Mouse (Mus musculus): ENCODE measurements around the gene Unc119. TPM values are rescaled to one million over a fixed set of nuclear protein-coding genes. Genes with fewer than 3 reads are reported as not detected.
A peak's percentile ranks its signal among the peaks of the same experiment; 100 is the strongest.

The Unc119 gene
- polyA plus RNA-seq, 1 experiment from 2014 or later: 71.7 TPM

GRCm38 (mm10) chr11:78377549-78378159 lies 34.4 kb downstream of the Unc119 start:
- Histone ChIP-seq H3K36me3 (ENCODE audit: control insufficient read depth, insufficient read depth, low read length) (no peaks in the 10 kb centered on the region), H3K4me1 (ENCODE audit: control insufficient read depth, insufficient read depth, low read length) (no peaks in the 10 kb centered on the region), H3K27ac (ENCODE audit: low read depth, low read length) (no peak overlapping the region), H3K4me2 (no peak overlapping the region), H3K9ac (ENCODE audit: low read length) (no peak overlapping the region), H3K27me3 (ENCODE audit: control insufficient read depth, insufficient read depth, low read length) (no peaks in the 10 kb centered on the region), H3K4me3 (ENCODE audit: low read depth, low read length) (no peak overlapping the region), H3K9me3 (ENCODE audit: control insufficient read depth, low read length) (no peaks in the 10 kb centered on the region)
- ATAC-seq (ENCODE audit: low FRiP score) (no peak), DNase-seq (ENCODE audit: low spot score, missing footprints) (no peak)
- WGBS: 60% methylated on average over 11 of the region's 12 CpGs

DNA sequence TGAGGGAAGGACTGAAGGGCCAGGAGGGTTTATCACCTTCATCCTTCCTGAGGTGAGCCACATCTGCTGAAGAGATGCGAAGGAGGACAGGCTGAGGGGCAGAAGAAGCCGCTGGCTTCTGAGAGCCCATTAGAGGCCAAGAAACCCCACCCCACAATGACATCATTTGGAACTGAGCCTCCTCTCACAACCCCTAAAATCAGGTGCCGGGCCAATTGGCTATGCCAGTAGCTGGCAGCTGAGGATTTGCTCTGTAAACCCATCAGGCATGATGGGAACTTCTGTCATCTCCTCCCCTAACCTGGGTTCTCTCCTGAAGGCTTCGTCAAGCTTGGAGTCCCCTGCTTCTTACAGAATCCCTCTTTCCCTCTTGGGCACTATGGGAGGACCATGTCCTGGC lies 37.1 kb downstream of the Unc119 start:
- H3K4me3 ChIP-seq (ENCODE audit: low read depth, low read length): no peak overlapping the region
- H3K9me3 ChIP-seq (ENCODE audit: control insufficient read depth, low read length): no peaks in the 10 kb centered on the region
- H3K4me1 ChIP-seq (ENCODE audit: control insufficient read depth, insufficient read depth, low read length): no peaks in the 10 kb centered on the region
- no peak for ATAC-seq (ENCODE audit: low FRiP score)
- no peaks in the 10 kb centered on the region for H3K27me3 ChIP-seq (ENCODE audit: control insufficient read depth, insufficient read depth, low read length)
- 74% methylated on average over 4 of the region's 4 CpGs for WGBS
- H3K27ac ChIP-seq (ENCODE audit: low read depth, low read length): no peak overlapping the region
- no peak overlapping the region for H3K9ac ChIP-seq (ENCODE audit: low read length)
- H3K4me2 ChIP-seq: no peak overlapping the region
- DNase-seq (ENCODE audit: low spot score, missing footprints): no peak
- no peaks in the 10 kb centered on the region for H3K36me3 ChIP-seq (ENCODE audit: control insufficient read depth, insufficient read depth, low read length)

GRCm38 (mm10) chr11:78380996-78381395 lies 37.7 kb downstream of the Unc119 start:
- no peak overlapping the region for H3K4me2 ChIP-seq
- H3K4me1 ChIP-seq (ENCODE audit: control insufficient read depth, insufficient read depth, low read length): no peaks in the 10 kb centered on the region
- H3K36me3 ChIP-seq (ENCODE audit: control insufficient read depth, insufficient read depth, low read length): no peaks in the 10 kb centered on the region
- no peak overlapping the region for H3K4me3 ChIP-seq (ENCODE audit: low read depth, low read length)
- DNase-seq (ENCODE audit: low spot score, missing footprints) (no peak), ATAC-seq (ENCODE audit: low FRiP score) (no peak)
- H3K27me3 ChIP-seq (ENCODE audit: control insufficient read depth, insufficient read depth, low read length): no peaks in the 10 kb centered on the region
- H3K9ac ChIP-seq (ENCODE audit: low read length): no peak overlapping the region
- H3K9me3 ChIP-seq (ENCODE audit: control insufficient read depth, low read length): no peaks in the 10 kb centered on the region
- no peak overlapping the region for H3K27ac ChIP-seq (ENCODE audit: low read depth, low read length)
- 95% methylated on average over 3 of the region's 3 CpGs for WGBS

DNA sequence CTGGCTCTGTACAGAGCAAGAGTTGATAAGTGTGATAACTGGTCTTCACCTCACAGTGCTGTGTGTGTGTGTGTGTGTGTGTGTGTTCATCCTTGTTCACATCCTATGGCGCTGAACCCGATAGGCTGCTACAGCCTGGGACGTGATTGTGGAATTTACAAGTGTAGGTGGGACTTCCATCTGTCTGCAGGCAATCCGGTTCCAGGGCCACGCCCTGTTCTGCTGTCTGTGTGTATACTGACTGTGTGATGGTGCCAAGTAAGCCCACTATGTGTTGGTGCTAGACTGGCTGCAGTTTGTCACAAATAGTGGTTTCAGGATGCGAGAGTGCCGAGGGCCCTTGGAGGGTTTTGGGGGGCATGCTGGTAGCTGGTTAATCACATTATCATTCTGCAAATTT lies 39.0 kb downstream of the Unc119 start:
- Histone ChIP-seq H3K9me3 (ENCODE audit: control insufficient read depth, low read length) (no peaks in the 10 kb centered on the region), H3K9ac (ENCODE audit: low read length) (no peak overlapping the region), H3K4me2 (no peak overlapping the region), H3K27me3 (ENCODE audit: control insufficient read depth, insufficient read depth, low read length) (no peaks in the 10 kb centered on the region), H3K27ac (ENCODE audit: low read depth, low read length) (no peak overlapping the region), H3K36me3 (ENCODE audit: control insufficient read depth, insufficient read depth, low read length) (no peaks in the 10 kb centered on the region), H3K4me1 (ENCODE audit: control insufficient read depth, insufficient read depth, low read length) (no peaks in the 10 kb centered on the region), H3K4me3 (ENCODE audit: low read depth, low read length) (no peak overlapping the region)
- no peak for ATAC-seq (ENCODE audit: low FRiP score)
- 81% methylated on average over 7 of the region's 7 CpGs for WGBS
- no peak for DNase-seq (ENCODE audit: low spot score, missing footprints)

GRCm38 (mm10) chr11:78382701-78383100 lies 39.4 kb downstream of the Unc119 start:
- Histone ChIP-seq H3K36me3 (ENCODE audit: control insufficient read depth, insufficient read depth, low read length) (no peaks in the 10 kb centered on the region), H3K9ac (ENCODE audit: low read length) (no peak overlapping the region), H3K4me2 (no peak overlapping the region), H3K9me3 (ENCODE audit: control insufficient read depth, low read length) (no peaks in the 10 kb centered on the region), H3K4me3 (ENCODE audit: low read depth, low read length) (no peak overlapping the region), H3K27me3 (ENCODE audit: control insufficient read depth, insufficient read depth, low read length) (no peaks in the 10 kb centered on the region), H3K27ac (ENCODE audit: low read depth, low read length) (no peak overlapping the region), H3K4me1 (ENCODE audit: control insufficient read depth, insufficient read depth, low read length) (no peaks in the 10 kb centered on the region)
- no peak for ATAC-seq (ENCODE audit: low FRiP score)
- WGBS: 23% methylated on average over 5 of the region's 5 CpGs
- no peak for DNase-seq (ENCODE audit: low spot score, missing footprints)

- 87% methylated on average over 10 of the region's 10 CpGs for WGBS
- Histone ChIP-seq H3K4me2 (no peak overlapping the region), H3K9me3 (ENCODE audit: control insufficient read depth, low read length) (no peaks in the 10 kb centered on the region), H3K4me1 (ENCODE audit: control insufficient read depth, insufficient read depth, low read length) (no peaks in the 10 kb centered on the region), H3K4me3 (ENCODE audit: low read depth, low read length) (no peak overlapping the region), H3K36me3 (ENCODE audit: control insufficient read depth, insufficient read depth, low read length) (no peaks in the 10 kb centered on the region), H3K27ac (ENCODE audit: low read depth, low read length) (no peak overlapping the region), H3K9ac (ENCODE audit: low read length) (no peak overlapping the region), H3K27me3 (ENCODE audit: control insufficient read depth, insufficient read depth, low read length) (no peaks in the 10 kb centered on the region)
- DNase-seq (ENCODE audit: low spot score, missing footprints): no peak
- no peak for ATAC-seq (ENCODE audit: low FRiP score)
Measured at GRCm38 (mm10) chr11:78385776-78386175, 42.5 kb downstream of the Unc119 start.

DNA sequence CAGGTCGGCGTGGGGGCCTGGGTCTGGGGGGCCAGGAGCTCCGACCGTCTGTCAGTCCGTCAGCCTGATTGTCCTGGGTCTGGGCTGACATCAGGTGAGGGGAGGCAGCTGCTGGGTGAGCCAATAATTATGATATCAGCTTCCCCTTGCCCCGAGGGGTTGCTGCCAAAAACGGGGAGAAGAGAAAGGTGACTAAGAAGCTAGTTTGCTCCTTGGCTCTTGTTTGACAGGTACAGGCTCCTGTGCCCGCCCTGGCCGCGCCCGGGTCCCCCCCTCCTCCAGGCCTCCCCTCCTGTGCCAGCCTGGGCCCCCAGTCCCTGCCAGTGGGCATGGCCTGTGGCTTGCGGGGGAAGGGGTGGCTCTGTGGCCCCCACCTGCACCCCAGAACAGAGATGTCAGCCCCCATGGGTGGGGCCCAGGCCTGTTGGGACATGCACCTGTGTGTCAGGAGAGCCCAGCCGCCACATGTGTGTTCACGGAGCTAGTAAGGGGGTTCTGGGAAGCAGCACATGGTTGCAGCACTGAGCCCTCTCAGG lies 43.3 kb downstream of the Unc119 start, which contains the start of gene Foxn1:
Gene Foxn1 (minus strand): TSS at position 51 of the 536 bp plus-strand sequence.
- Histone ChIP-seq H3K4me3 (ENCODE audit: low read depth, low read length) (no peak within 1 kb of the TSS), H3K27ac (ENCODE audit: low read depth, low read length) (no peak within 1 kb of the TSS), H3K27me3 (ENCODE audit: control insufficient read depth, insufficient read depth, low read length) (no peaks in the 10 kb centered on the region), H3K36me3 (ENCODE audit: control insufficient read depth, insufficient read depth, low read length) (no peaks in the 10 kb centered on the region), H3K4me2 (no peak within 1 kb of the TSS), H3K9ac (ENCODE audit: low read length) (no peak within 1 kb of the TSS), H3K4me1 (ENCODE audit: control insufficient read depth, insufficient read depth, low read length) (no peaks in the 10 kb centered on the region), H3K9me3 (ENCODE audit: control insufficient read depth, low read length) (no peaks in the 10 kb centered on the region)
- DNase-seq (ENCODE audit: low spot score, missing footprints) (no peak), ATAC-seq (ENCODE audit: low FRiP score) (no peak)
- 73% methylated on average over 14 of the region's 14 CpGs for WGBS

GRCm38 (mm10) chr11:78392728-78393127 lies 49.4 kb downstream of the Unc119 start:
- H3K4me3 ChIP-seq (ENCODE audit: low read depth, low read length): no peak overlapping the region
- no peak overlapping the region for H3K4me2 ChIP-seq
- H3K27me3 ChIP-seq (ENCODE audit: control insufficient read depth, insufficient read depth, low read length): no peaks in the 10 kb centered on the region
- DNase-seq (ENCODE audit: low spot score, missing footprints) (no peak), ATAC-seq (ENCODE audit: low FRiP score) (no peak)
- peaks cover 3% of the 10 kb centered on the region; the same call in 1 of the 2 replicates for H3K4me1 ChIP-seq (ENCODE audit: control insufficient read depth, insufficient read depth, low read length)
- H3K9ac ChIP-seq (ENCODE audit: low read length): no peak overlapping the region
- H3K9me3 ChIP-seq (ENCODE audit: control insufficient read depth, low read length): no peaks in the 10 kb centered on the region
- no peaks in the 10 kb centered on the region for H3K36me3 ChIP-seq (ENCODE audit: control insufficient read depth, insufficient read depth, low read length)
- WGBS: 86% methylated on average over 3 of the region's 3 CpGs
- H3K27ac ChIP-seq (ENCODE audit: low read depth, low read length): no peak overlapping the region

DNA sequence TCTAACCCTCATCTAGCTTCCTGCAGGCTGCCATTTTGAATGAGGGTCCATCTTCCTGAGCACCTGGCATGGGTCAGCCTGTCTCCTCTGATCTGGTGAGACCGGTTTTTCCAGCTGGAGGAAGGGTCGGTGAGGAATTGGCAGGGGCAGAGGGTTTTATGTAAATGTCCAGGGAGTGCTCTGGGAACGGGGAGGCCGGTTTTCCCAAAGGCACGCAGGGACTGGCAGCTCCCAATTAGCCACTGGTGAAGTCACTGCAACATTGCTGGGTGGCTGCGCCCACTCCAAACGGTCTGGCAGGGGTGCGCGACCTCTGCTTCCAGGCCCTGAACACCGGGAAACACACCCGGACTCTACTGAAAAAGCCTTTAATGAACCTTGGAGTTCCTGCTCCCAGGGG lies 53.7 kb downstream of the Unc119 start:
- H3K27ac ChIP-seq (ENCODE audit: low read depth, low read length): no peak overlapping the region
- ATAC-seq (ENCODE audit: low FRiP score) (no peak), DNase-seq (ENCODE audit: low spot score, missing footprints) (peak; percentile 84)
- WGBS: 41% methylated on average over 11 of the region's 11 CpGs
- H3K4me2 ChIP-seq: peak overlapping the region; percentile 48
- no peaks in the 10 kb centered on the region for H3K36me3 ChIP-seq (ENCODE audit: control insufficient read depth, insufficient read depth, low read length)
- H3K4me1 ChIP-seq (ENCODE audit: control insufficient read depth, insufficient read depth, low read length): peaks cover 3% of the 10 kb centered on the region; the same call in 1 of the 2 replicates
- H3K9ac ChIP-seq (ENCODE audit: low read length): peak overlapping the region; percentile 55
- H3K4me3 ChIP-seq (ENCODE audit: low read depth, low read length): peak overlapping the region; percentile 14; the same call in 1 of the 2 replicates
- H3K27me3 ChIP-seq (ENCODE audit: control insufficient read depth, insufficient read depth, low read length): no peaks in the 10 kb centered on the region
- no peaks in the 10 kb centered on the region for H3K9me3 ChIP-seq (ENCODE audit: control insufficient read depth, low read length)
